In the genomic region with DNA sequence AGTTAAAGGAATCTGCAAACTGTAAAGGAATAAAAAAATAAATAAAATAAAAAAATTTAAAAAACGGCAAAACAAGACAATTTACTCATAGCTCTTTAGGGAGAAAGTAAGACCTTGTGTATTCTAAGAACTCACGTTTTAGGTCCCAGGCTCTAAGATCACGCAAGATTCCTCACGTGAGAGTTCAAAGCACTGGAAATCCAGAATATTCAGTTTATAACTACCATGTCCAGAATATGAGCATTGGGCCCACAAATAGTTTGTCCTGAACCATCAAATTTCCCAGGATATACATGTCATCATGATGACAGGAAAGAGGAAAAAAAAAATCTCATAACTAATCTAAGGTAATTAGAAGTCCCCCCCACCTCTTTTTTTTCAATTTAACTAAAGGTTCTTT, we compare ENCODE assay signal across 14 mouse cellular contexts. TPM values are rescaled to one million over a fixed set of nuclear protein-coding genes. Genes with fewer than 3 reads are reported as not detected.
DNase-seq lines count a peak whose midpoint lies in the region; ATAC-seq lines count a peak whose summit lies in the region.
"Had no signal": no experiment of that assay in that cellular context is flagged by ENCODE, and none has a peak within 500 bp of the region (broad histone marks: within the 10 kb centered on the region; RNA-seq: fewer than 3 reads in every experiment).

No protein-coding gene starts in this region.

- H3K4me3 ChIP-seq in heart, embryonic 16.5 days (ENCODE audit: low read length) = no peak overlapping the region
- no peak overlapping the region for H3K4me3 ChIP-seq in midbrain, embryonic 10.5 days
- H3K4me3 ChIP-seq in midbrain, embryonic 14.5 days (replicated peaks; ENCODE audit: low read depth, low read length) = no peak overlapping the region
- H3K4me3 ChIP-seq in limb, embryonic 12.5 days (replicated peaks) = no peak overlapping the region
- H3K4me3 ChIP-seq: left cerebral cortex, adult 2 months; myocyte had no signal

- no peaks in the 10 kb centered on the region for H3K27me3 ChIP-seq in heart, embryonic 16.5 days (ENCODE audit: control insufficient read depth, insufficient read depth, low read length)
- no peaks in the 10 kb centered on the region for H3K27me3 ChIP-seq in midbrain, embryonic 10.5 days (ENCODE audit: low read depth, poor library complexity, severe bottlenecking)
- H3K27me3 ChIP-seq in midbrain, embryonic 14.5 days (ENCODE audit: control insufficient read depth, insufficient read depth, low read length) = no peaks in the 10 kb centered on the region
- H3K27me3 ChIP-seq in limb, embryonic 12.5 days = no peaks in the 10 kb centered on the region

- no peaks in the 10 kb centered on the region for H3K9me3 ChIP-seq in heart, embryonic 16.5 days (replicated peaks; ENCODE audit: control insufficient read depth, low read length)
- H3K9me3 ChIP-seq in midbrain, embryonic 10.5 days (replicated peaks) = no peaks in the 10 kb centered on the region
- no peaks in the 10 kb centered on the region for H3K9me3 ChIP-seq in midbrain, embryonic 14.5 days (ENCODE audit: control insufficient read depth, low read length)
- H3K9me3 ChIP-seq in limb, embryonic 12.5 days = no peaks in the 10 kb centered on the region

- no peaks in the 10 kb centered on the region for H3K36me3 ChIP-seq in heart, embryonic 16.5 days (ENCODE audit: control insufficient read depth, insufficient read depth)
- H3K36me3 ChIP-seq in midbrain, embryonic 10.5 days = no peaks in the 10 kb centered on the region
- H3K36me3 ChIP-seq in midbrain, embryonic 14.5 days (ENCODE audit: control insufficient read depth, insufficient read depth, low read length) = no peaks in the 10 kb centered on the region
- no peaks in the 10 kb centered on the region for H3K36me3 ChIP-seq in limb, embryonic 12.5 days

- WGBS in heart, embryonic 16.5 days = 75% methylated on average over 4 of the region's 4 CpGs
- WGBS in midbrain, embryonic 10.5 days = 86% methylated on average over 4 of the region's 4 CpGs
- WGBS in midbrain, embryonic 14.5 days = 83% methylated on average over 4 of the region's 4 CpGs
- 74% methylated on average over 4 of the region's 4 CpGs for WGBS in limb, embryonic 12.5 days

- H3K27ac ChIP-seq in heart, embryonic 16.5 days (ENCODE audit: low read length) = peak overlapping the region; percentile 86
- peak overlapping the region; percentile 64; the same call in 1 of the 2 replicates for H3K27ac ChIP-seq in midbrain, embryonic 10.5 days (replicated peaks)
- no peak overlapping the region for H3K27ac ChIP-seq in midbrain, embryonic 14.5 days (replicated peaks; ENCODE audit: low read depth, low read length)
- peak overlapping the region; percentile 79; the same call in 1 of the 2 replicates for H3K27ac ChIP-seq in limb, embryonic 12.5 days
- H3K27ac ChIP-seq: hindbrain, postnatal 0 days; left cerebral cortex, adult 2 months had no signal

- peak overlapping the region; percentile 49 for H3K9ac ChIP-seq in heart, embryonic 16.5 days (ENCODE audit: low read length)
- H3K9ac ChIP-seq in midbrain, embryonic 14.5 days (replicated peaks; ENCODE audit: low read length) = no peak overlapping the region
- H3K9ac ChIP-seq in limb, embryonic 12.5 days (replicated peaks) = no peak overlapping the region

- no peak overlapping the region for H3K4me2 ChIP-seq in heart, embryonic 16.5 days (ENCODE audit: low read depth, low read length)
- no peak overlapping the region for H3K4me2 ChIP-seq in midbrain, embryonic 14.5 days (ENCODE audit: low read length)
- H3K4me2 ChIP-seq in limb, embryonic 12.5 days = no peak overlapping the region

- intact Hi-C loops in heart, postnatal 25 days (cut with DNase I) = loop anchor here (5.0 kb wide), 1 partner anchor 202 kb away; a partner anchor contains a TSS

- ATAC-seq in heart, embryonic 16.5 days (replicated peaks; ENCODE audit: extremely low read depth, insufficient read depth, low FRiP score) = no peak
- ATAC-seq in midbrain, embryonic 14.5 days (ENCODE audit: low FRiP score, low TSS enrichment) = no peak
- no peak for ATAC-seq in limb, embryonic 12.5 days (ENCODE audit: insufficient number of reproducible peaks, insufficient read depth, low FRiP score, low TSS enrichment, low read depth)
- ATAC-seq: hindbrain, postnatal 0 days had no signal

- peaks cover 49% of the 10 kb centered on the region for H3K4me1 ChIP-seq in heart, embryonic 16.5 days (ENCODE audit: control insufficient read depth, insufficient read depth, low read length)
- peaks cover 59% of the 10 kb centered on the region for H3K4me1 ChIP-seq in midbrain, embryonic 10.5 days
- H3K4me1 ChIP-seq in midbrain, embryonic 14.5 days (ENCODE audit: control insufficient read depth, insufficient read depth, low read length) = 0 out of 2 replicates have a peak, but pooled peaks cover 7% of the 10 kb centered on the region
- H3K4me1 ChIP-seq in limb, embryonic 12.5 days (replicated peaks) = peaks cover 38% of the 10 kb centered on the region

- DNase-seq in heart, postnatal 25 days (ENCODE audit: low spot score) = no peak
- DNase-seq in midbrain, embryonic 10.5 days (ENCODE audit: low spot score) = no peak
- no peak for DNase-seq in midbrain, embryonic 14.5 days
- no peak for DNase-seq in layer of hippocampus, adult 18-20 months (ENCODE audit: low spot score in 2 of 2)
- DNase-seq in frontal cortex, postnatal 25 days (ENCODE audit: low spot score in 2 of 2) = no peak
- DNase-seq: cerebellum, adult 11 months; kidney, postnatal 36 days; right cerebral cortex, postnatal 4 days; thymus, postnatal 4 days had no signal

RNA-seq across cellular contexts. Expression of a gene that starts 27.0 kb away (rescaled TPM):
- polyA plus RNA-seq in heart, embryonic 16.5 days (2015; fragmentation: Nextera tagmentation; extraction: Ambion mirVana) = 46.3 and 56.0 TPM in 2 replicates
- total RNA-seq in heart, postnatal 25 days (2021) = under 1 TPM; 0.59 to 0.60 TPM
- 103 and 112 TPM in 2 replicates for polyA plus RNA-seq in midbrain, embryonic 10.5 days (2016; fragmentation: Nextera tagmentation; extraction: Ambion mirVana)
- 7.1 and 16.3 TPM in 2 replicates for polyA plus RNA-seq in midbrain, embryonic 14.5 days (2014; fragmentation: Nextera tagmentation; extraction: Ambion mirVana)
- 74.5 and 78.1 TPM in 2 replicates for polyA plus RNA-seq in limb, embryonic 12.5 days (2016; fragmentation: Nextera tagmentation; extraction: Ambion mirVana)
- total RNA-seq in layer of hippocampus, adult 18-20 months (2021) = 1 to 10 TPM in 1 of 2 experiments, under 1 TPM in 1; 0.61 to 1.9 TPM
